Mouse (Mus musculus): ENCODE results near the gene Cplx1. TPM values are rescaled to one million over a fixed set of nuclear protein-coding genes. Genes with fewer than 3 reads are reported as not detected.
"Not testable (repeated sequence)": the region's sequence is repeated elsewhere in the genome, so short reads cannot be mapped to it uniquely, and the experiment has no call there.

Gene Cplx1
- total and polyA plus RNA-seq, 3 experiments: not detected

- not testable (repeated sequence) for H3K79me2 ChIP-seq (ENCODE audit: control insufficient read depth, insufficient read depth, low read length, poor library complexity); H3K9ac ChIP-seq (ENCODE audit: control insufficient read depth, low read depth, low read length, poor library complexity, severe bottlenecking); H3K9me3 ChIP-seq (replicated peaks; ENCODE audit: insufficient read depth, low read length); H3K4me1 ChIP-seq (ENCODE audit: control insufficient read depth in 1 of 2, insufficient read depth in 2 of 2, low read length in 2 of 2); DNase-seq (ENCODE audit: low read depth, low spot score); H3K4me3 ChIP-seq (ENCODE audit: control insufficient read depth in 1 of 2, insufficient read depth in 1 of 2, low read depth in 2 of 2, low read length in 2 of 2); H3K27me3 ChIP-seq (ENCODE audit: control insufficient read depth in 1 of 2, insufficient read depth in 2 of 2, low read length in 2 of 2); H3K27ac ChIP-seq (ENCODE audit: control insufficient read depth, low read depth, low read length)
- H3K36me3 ChIP-seq (ENCODE audit: control insufficient read depth in 1 of 2, insufficient read depth in 2 of 2, low read length in 2 of 2): peaks cover 0 to 24% of the 10 kb centered on the region in 2 experiments; a peak in 3 of 4 replicates
Observed at GRCm38 (mm10) chr5:108486148-108486547, 63.7 kb downstream of the Cplx1 start.

GRCm38 (mm10) chr5:108485239-108485638 is 64.6 kb downstream of the Cplx1 start:
- Histone ChIP-seq H3K27ac (ENCODE audit: control insufficient read depth, low read depth, low read length) (no peak overlapping the region), H3K4me1 (ENCODE audit: control insufficient read depth in 1 of 2, insufficient read depth in 2 of 2, low read length in 2 of 2) (no peaks in the 10 kb centered on the region; a peak in 1 of 4 replicates), H3K9me3 (replicated peaks; ENCODE audit: insufficient read depth, low read length) (no peaks in the 10 kb centered on the region), H3K36me3 (ENCODE audit: control insufficient read depth in 1 of 2, insufficient read depth in 2 of 2, low read length in 2 of 2) (peaks cover 0 to 26% of the 10 kb centered on the region in 2 experiments; a peak in 3 of 4 replicates), H3K9ac (ENCODE audit: control insufficient read depth, low read depth, low read length, poor library complexity, severe bottlenecking) (no peak overlapping the region), H3K4me3 (ENCODE audit: control insufficient read depth in 1 of 2, insufficient read depth in 1 of 2, low read depth in 2 of 2, low read length in 2 of 2) (no peak overlapping the region), H3K79me2 (ENCODE audit: control insufficient read depth, insufficient read depth, low read length, poor library complexity) (no peaks in the 10 kb centered on the region), H3K27me3 (ENCODE audit: control insufficient read depth in 1 of 2, insufficient read depth in 2 of 2, low read length in 2 of 2) (no peaks in the 10 kb centered on the region)
- peak; percentile 81 for DNase-seq (ENCODE audit: low read depth, low spot score)
- no peak for TF ChIP-seq MAZ (IDR thresholded peaks at IDR 0.05; ENCODE audit: low read depth, low read length)
- TF ChIP-seq JUND (IDR thresholded peaks at IDR 0.05; ENCODE audit: low read depth, low read length): no peak
- no peak for TF ChIP-seq POLR2AphosphoS5 (IDR thresholded peaks at IDR 0.05; ENCODE audit: borderline replicate concordance, low read depth, low read length)
- TF ChIP-seq RAD21 (IDR thresholded peaks at IDR 0.05; ENCODE audit: low read depth, low read length): peak; percentile 68
- peak; percentile 71 to 89 (median 83) for TF ChIP-seq CTCF (IDR thresholded peaks at IDR 0.05 in 2 of 3, conservative IDR thresholded peaks at IDR 0.05 in 1 of 3; ENCODE audit: control insufficient read depth in 1 of 3, insufficient read depth in 1 of 3, low read depth in 2 of 3, low read length in 3 of 3, poor library complexity in 1 of 3, severe bottlenecking in 1 of 3)
- peak; percentile 22; the same call in 1 of the 2 replicates for TF ChIP-seq ZC3H11A (IDR thresholded peaks at IDR 0.05; ENCODE audit: low read depth, low read length)
- TF ChIP-seq NELFE (IDR thresholded peaks at IDR 0.05; ENCODE audit: low read depth, low read length): no peak
- peak; percentile 65 for TF ChIP-seq SMC3 (IDR thresholded peaks at IDR 0.05; ENCODE audit: low read depth, low read length)

GRCm38 (mm10) chr5:108483006-108483405 is 66.8 kb downstream of the Cplx1 start:
- no peak for DNase-seq (ENCODE audit: low read depth, low spot score)
- H3K9ac ChIP-seq (ENCODE audit: control insufficient read depth, low read depth, low read length, poor library complexity, severe bottlenecking): no peak overlapping the region
- H3K36me3 ChIP-seq (ENCODE audit: control insufficient read depth in 1 of 2, insufficient read depth in 2 of 2, low read length in 2 of 2): peaks cover 0 to 28% of the 10 kb centered on the region in 2 experiments; a peak in 3 of 4 replicates
- no peaks in the 10 kb centered on the region for H3K27me3 ChIP-seq (ENCODE audit: control insufficient read depth in 1 of 2, insufficient read depth in 2 of 2, low read length in 2 of 2)
- H3K9me3 ChIP-seq (replicated peaks; ENCODE audit: insufficient read depth, low read length): no peaks in the 10 kb centered on the region
- H3K4me3 ChIP-seq (ENCODE audit: control insufficient read depth in 1 of 2, insufficient read depth in 1 of 2, low read depth in 2 of 2, low read length in 2 of 2): no peak overlapping the region
- no peak overlapping the region for H3K27ac ChIP-seq (ENCODE audit: control insufficient read depth, low read depth, low read length)
- H3K79me2 ChIP-seq (ENCODE audit: control insufficient read depth, insufficient read depth, low read length, poor library complexity): no peaks in the 10 kb centered on the region
- no peak for TF ChIP-seq ZNF384 (IDR thresholded peaks at IDR 0.05; ENCODE audit: low read depth, low read length)
- H3K4me1 ChIP-seq (ENCODE audit: control insufficient read depth in 1 of 2, insufficient read depth in 2 of 2, low read length in 2 of 2): no peaks in the 10 kb centered on the region; a peak in 1 of 4 replicates

- Histone ChIP-seq H3K36me3 (ENCODE audit: control insufficient read depth in 1 of 2, insufficient read depth in 2 of 2, low read length in 2 of 2) (peaks cover 0 to 30% of the 10 kb centered on the region in 2 experiments; a peak in 2 of 4 replicates), H3K4me3 (ENCODE audit: control insufficient read depth in 1 of 2, insufficient read depth in 1 of 2, low read depth in 2 of 2, low read length in 2 of 2) (no peak overlapping the region), H3K27me3 (ENCODE audit: control insufficient read depth in 1 of 2, insufficient read depth in 2 of 2, low read length in 2 of 2) (no peaks in the 10 kb centered on the region), H3K9me3 (replicated peaks; ENCODE audit: insufficient read depth, low read length) (no peaks in the 10 kb centered on the region), H3K27ac (ENCODE audit: control insufficient read depth, low read depth, low read length) (no peak overlapping the region), H3K4me1 (ENCODE audit: control insufficient read depth in 1 of 2, insufficient read depth in 2 of 2, low read length in 2 of 2) (no peaks in the 10 kb centered on the region; a peak in 1 of 4 replicates), H3K79me2 (ENCODE audit: control insufficient read depth, insufficient read depth, low read length, poor library complexity) (peaks cover 2% of the 10 kb centered on the region; the same call in 1 of the 2 replicates), H3K9ac (ENCODE audit: control insufficient read depth, low read depth, low read length, poor library complexity, severe bottlenecking) (no peak overlapping the region)
- TF ChIP-seq CTCF (IDR thresholded peaks at IDR 0.05 in 2 of 3, conservative IDR thresholded peaks at IDR 0.05 in 1 of 3; ENCODE audit: control insufficient read depth in 1 of 3, insufficient read depth in 1 of 3, low read depth in 2 of 3, low read length in 3 of 3, poor library complexity in 1 of 3, severe bottlenecking in 1 of 3) (no peak), MAFK (IDR thresholded peaks at IDR 0.05; ENCODE audit: borderline replicate concordance, low read depth, low read length) (no peak), ZC3H11A (IDR thresholded peaks at IDR 0.05; ENCODE audit: low read depth, low read length) (no peak), MXI1 (IDR thresholded peaks at IDR 0.05; ENCODE audit: low read depth, low read length) (no peak), GABPA (IDR thresholded peaks at IDR 0.05; ENCODE audit: low read depth, low read length) (no peak), KAT2A (conservative IDR thresholded peaks at IDR 0.05; ENCODE audit: low read depth, low read length) (no peak), SMC3 (IDR thresholded peaks at IDR 0.05; ENCODE audit: low read depth, low read length) (no peak), JUND (IDR thresholded peaks at IDR 0.05; ENCODE audit: low read depth, low read length) (no peak), MAX (IDR thresholded peaks at IDR 0.05; ENCODE audit: low read length) (no peak), BHLHE40 (IDR thresholded peaks at IDR 0.05; ENCODE audit: borderline replicate concordance, low read depth, low read length) (no peak)
- no peak for DNase-seq (ENCODE audit: low read depth, low spot score)
Observed at GRCm38 (mm10) chr5:108475977-108476376, 73.8 kb downstream of the Cplx1 start.

Data from MEL (cell line).